Mouse (Mus musculus): ENCODE data around the gene Mpo.

- TF ChIP-seq CTCF (IDR thresholded peaks at IDR 0.05; ENCODE audit: low read depth) (no peak), EP300 (IDR thresholded peaks at IDR 0.05; ENCODE audit: low read depth) (no peak)
Measured at GRCm38 (mm10) chr11:87808236-87808635, 14.9 kb downstream of the Mpo start.
